Mouse (Mus musculus): ENCODE measurements around the gene Adgrl2.

Gene Adgrl2

GRCm38 (mm10) chr3:148990531-148991003 is at the start of gene Adgrl2:
TSS of gene Adgrl2 (minus strand) at chr3:148990555.
- no peak for DNase-seq

GRCm38 (mm10) chr3:149038771-149039170 is 48.4 kb upstream of the Adgrl2 start:
- DNase-seq = no peak

- DNase-seq = no peak
Measured at GRCm38 (mm10) chr3:149019925-149020324, 29.6 kb upstream of the Adgrl2 start.

DNA sequence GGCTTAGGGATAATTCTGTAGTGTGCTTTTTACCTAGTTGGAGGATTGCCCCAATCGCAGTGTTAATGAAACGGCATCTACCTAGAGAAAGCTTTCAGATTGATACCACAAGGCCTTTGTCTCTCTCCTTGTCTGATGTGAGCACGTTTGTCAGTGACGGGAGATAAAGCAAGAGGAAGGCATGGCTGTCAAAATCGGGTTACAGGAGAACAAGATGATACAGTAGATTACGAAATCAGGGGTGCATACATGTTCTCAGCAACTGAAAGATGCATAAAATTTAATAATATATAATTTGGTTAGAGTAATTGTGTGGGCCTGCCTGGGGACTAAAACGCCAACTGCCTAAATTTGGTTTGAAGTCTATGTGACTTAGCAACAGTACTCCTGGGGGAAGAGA is 19.0 kb upstream of the Adgrl2 start:
- DNase-seq = no peak

- DNase-seq = no peak
Measured at GRCm38 (mm10) chr3:149008634-149009023, 18.3 kb upstream of the Adgrl2 start.

DNA sequence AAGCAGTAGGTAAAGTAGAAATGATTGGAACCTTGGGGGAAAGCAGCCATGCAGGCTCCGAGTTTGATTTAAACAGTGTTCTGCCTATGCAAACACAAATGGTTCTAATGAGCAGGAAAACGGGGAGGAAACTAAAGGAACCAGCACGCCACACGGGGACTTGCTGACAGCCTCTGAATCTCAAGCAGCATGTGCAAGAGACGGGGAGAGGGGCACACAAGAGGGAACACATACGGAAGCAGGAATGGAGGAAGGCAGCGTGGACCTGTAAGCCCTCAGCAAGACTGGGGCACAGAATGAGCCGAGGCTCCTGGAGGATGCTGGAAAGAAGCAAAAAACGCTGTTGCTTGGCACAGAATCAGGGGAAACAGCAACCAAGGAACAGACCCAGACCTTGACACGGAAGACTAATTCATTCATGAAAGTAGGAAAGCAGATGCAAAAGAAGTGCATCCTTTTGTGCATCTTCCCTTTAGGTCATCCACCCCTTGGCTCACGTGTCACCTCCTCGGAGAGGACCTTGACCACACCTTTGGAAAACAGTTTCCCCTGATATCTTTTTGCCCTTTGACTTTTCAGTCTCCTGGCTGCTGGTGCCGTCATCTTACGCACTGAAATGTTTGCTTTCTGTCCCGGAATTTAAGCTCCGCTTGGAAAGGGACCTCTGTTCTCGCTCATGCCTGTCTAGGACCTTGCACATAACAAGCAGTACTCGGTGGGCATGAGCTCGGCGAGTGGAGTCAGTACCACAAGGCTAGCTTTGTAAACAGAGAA is 17.7 kb upstream of the Adgrl2 start:
- no peak for DNase-seq

DNA sequence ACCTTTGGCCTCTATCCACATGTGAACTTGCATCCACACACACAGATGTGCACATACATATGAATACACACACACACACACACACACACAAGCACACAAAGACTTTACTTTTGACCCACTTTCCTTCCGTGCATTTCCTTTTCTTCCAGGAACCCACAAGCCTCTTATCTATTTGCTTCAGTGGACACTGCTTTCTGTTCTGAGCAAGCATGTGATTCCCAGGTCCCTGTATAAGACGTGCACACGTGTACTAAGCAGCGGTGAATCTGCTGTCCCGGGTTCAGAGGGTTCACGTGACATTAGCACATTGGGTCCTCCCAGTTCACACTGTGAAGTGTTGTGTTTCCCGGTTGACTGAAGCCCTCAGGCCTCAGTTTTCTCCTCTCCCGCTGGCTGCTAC is 11.0 kb upstream of the Adgrl2 start:
- no peak for DNase-seq

GRCm38 (mm10) chr3:148998661-148999060 is 8.3 kb upstream of the Adgrl2 start:
- no peak for DNase-seq

DNA sequence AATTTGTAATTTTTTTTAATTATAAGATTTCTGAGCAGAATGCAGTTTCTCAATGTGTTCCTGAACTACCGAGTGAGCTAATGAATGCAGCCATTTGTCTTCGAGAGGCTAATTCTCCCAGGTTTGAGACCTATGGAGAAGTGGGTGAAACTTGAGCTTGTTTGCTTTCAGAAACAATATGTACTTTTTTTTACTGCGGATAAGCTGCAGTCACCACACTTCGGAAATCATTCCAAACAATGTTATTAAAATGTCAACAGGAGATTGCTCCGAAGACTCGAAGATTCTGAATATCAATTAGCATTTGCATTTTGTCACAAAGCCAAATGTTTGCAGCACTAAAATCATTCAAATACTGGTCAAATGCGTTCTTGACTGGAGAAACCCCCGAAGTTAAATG is 701 bp upstream of the Adgrl2 start:
- no peak for DNase-seq

DNA sequence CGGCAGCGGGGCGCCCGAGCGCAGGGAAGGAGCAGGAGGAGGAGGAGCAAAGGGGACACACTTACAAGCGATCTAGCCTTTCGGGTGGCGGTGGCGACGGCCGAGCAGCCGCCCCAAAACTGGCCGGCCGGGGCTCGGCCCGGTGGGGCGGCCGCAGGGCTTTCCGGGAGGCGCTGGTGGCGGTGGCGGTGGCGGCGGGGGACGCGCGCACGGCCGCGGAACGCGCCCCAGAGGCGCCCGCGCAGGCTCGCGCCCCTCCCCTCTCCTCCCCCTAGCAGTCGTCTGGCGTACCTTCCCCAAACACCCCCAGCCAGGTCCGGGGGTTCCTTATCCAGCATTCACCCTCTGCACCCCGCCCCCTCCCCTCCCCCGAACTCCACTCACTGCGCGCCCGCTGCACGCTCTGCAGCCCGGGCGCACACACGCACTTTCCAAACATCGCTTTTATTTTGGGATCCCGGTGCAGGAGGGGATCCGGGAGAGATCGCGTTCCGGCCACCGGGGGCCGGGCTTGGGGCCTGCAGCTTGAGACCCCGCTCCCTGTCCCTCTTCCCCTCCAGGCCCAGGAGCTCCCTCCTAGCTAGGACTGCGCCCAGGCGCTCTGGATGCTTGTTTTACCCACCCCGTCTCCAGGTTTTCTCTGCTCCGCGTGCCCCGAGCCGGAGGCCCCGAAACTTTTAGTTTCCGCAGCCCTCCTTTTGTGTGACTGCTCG is 381 bp downstream of the Adgrl2 start:
- peak; percentile 7 for DNase-seq

DNA sequence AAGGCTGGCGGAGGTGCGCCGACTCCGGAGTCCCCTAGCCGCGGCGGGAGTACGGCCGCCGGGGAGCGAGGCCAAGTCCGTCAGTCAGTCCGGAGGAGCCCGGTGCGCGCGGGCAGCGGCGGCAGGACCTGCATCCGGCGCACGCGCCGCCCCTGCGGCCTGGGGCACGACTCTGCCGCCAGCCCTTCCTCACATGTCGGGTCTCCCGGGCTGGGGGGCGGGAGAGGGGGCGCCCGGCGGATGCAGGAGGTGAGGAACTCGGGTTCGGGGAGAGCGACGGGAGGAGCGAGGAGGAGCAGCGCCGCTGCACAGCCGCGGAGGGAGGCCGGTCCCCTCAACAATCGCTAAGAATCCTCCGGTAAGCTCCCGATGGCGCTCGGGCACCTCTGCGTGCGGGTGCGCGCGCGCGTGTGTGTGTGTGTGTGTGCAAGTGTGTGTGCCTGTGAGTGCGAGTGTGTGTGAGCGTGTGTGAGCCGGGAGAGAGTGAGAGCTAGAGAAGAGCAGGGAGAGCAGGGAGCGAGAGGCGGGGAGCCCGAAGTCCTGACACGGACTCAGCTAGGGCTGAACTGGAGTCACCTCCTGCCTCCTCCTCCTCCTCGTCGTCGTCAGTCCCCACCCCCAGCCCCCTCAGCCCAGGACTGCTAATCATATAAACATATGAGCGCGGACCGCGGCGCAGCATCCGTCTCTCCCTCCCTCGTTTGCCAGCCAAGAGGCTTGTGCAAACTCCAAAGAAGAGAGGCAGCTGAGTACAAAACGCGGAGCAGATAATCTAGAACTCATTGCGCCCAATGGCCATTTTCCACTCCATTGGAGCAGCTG is 1.1 kb downstream of the Adgrl2 start:
- DNase-seq = peak; percentile 31

- peak; percentile 3 for DNase-seq
Measured at GRCm38 (mm10) chr3:148988293-148988995, 1.9 kb downstream of the Adgrl2 start.

DNA sequence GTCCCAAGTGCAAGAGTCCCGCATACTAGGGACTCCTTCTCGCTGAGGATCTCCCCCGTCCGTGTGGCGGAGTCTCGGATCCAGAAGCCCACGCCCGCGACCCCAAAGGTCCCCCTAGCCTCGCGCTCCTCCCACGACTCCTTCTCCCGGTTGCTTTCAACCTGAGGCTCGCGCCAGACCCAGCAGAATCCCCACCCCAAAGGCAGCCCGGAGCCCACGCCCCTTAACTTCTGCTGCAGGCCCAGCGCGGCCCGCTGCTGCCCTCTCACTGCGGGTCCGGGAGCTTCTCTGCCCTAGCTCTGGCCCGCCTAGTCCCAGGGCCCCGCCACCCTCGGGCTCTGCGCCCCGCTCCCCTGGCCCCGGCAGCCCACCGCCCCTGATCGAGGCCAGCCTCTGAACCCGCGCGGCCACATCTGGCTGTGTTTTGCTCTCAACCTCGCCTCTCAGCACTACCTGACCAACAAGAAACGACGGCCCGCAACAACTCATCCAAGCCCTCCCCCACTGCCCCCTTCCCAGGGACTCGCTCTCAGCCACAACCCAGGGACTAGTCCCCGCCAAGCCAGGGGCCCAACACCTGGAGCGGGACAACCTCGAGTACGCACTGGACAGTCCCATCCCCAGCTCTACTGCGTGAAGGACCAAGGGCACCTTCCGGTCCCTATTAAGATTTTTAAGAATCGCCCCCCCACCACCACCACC is 2.6 kb downstream of the Adgrl2 start:
- DNase-seq = peak; percentile 5

- no peak for DNase-seq
Measured at GRCm38 (mm10) chr3:148986894-148987590, 3.3 kb downstream of the Adgrl2 start.

DNA sequence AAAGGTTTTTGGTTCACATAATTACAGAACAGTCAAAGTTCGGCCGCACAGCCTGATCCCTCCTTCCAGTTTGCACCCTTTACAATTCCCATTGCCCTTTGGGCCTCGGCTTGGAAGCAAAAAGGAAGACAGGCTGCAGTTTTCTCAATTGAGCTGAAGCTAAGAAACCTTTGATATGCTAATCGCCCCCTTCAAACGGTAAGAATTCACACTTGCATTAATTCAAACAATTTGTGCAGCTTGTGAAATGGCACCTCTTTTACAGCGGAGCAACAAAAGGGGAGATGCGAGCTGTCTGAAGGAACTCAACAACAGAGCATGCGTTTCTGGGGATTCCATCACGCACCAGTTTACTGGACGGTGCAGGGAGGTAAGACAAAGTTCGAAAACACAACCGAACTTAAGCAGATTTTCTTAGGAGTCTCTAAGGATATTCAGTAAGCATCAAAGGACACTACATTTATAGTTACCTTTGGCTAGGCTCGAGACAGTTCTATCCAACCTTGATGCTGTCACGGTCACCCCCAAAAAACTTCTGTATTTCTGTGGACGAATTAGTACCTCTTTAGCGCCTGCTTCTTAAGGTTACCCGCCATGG is 4.0 kb downstream of the Adgrl2 start:
- no peak for DNase-seq

DNA sequence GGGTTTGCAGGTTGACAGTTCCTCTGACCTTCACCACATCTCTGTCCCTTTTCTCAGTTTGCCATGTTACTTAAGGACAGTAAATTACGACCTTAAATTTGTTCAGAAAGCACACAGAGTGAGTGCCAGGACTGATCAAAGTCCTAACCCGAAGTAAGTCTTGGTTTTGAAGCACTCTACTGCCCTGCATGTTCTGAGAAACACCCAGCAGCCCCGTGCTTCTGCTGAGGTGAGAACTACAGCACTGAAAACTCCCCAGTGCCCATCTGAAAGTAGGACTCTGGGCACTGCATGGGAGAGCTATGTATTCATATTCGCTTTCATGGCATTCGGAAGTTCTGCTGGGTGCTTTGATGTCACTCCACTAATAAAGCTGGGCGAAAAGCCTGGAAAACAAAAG is 6.0 kb downstream of the Adgrl2 start:
- DNase-seq = no peak

DNA sequence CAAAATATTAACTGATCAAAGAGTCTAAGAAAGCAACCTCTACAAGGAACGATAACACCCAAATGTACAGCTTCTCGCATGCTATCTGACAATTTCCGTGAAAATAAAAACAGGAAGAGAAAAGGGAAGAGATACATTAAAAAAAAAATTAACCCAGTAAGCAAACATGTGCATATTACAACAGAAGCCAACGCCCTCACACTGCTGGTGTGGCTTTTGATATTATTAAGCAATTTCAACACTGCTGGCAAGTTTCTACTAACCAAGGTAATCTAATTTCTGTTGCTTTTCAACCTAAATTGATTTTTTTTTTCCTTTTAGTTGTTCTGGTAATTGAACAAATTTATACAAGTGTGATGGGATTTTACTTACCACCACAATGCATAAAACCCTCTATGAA is 8.0 kb downstream of the Adgrl2 start:
- DNase-seq = no peak

- no peak for DNase-seq
Measured at GRCm38 (mm10) chr3:148981776-148982175, 8.6 kb downstream of the Adgrl2 start.

DNA sequence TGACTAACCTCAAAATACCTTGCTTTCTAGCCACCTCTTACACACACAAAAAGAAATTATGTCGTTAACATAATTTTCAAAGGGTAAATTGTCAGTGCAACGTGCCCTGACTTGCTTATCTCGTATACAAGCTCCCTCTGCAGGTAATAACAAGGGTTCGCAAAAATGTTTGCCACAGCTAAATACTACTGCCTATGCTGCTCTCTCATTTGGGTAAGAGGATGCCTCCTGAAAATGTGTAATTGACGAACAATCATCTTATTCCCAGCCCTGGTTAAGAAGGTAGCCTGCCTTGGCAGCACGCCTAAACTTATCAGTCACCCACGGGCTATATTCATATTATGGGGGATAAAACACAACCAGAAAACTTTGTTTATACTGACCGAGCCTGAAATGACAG is 11.8 kb downstream of the Adgrl2 start:
- DNase-seq = no peak

GRCm38 (mm10) chr3:148977838-148978237 is 12.5 kb downstream of the Adgrl2 start:
- DNase-seq = no peak

DNA sequence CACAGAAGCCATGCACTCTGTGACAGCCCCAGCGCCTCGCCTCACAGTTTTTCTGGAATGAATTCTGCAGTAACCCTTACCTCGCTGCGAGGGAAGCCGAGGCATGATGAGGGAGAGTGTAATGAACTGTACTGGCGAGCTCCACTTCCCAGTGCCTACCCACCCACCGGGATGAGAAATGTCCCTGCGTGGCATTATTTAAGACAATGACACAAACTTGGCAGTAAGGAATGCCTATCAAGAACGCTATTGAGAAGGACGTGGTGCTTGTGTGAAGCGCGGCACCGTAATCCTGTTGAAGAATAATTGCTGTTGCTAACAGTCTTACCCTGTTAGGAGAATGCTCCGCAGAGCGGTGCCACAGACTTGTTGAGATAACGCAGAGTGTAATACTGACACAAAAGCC is 13.2 kb downstream of the Adgrl2 start:
- no peak for DNase-seq

All from cerebellum, adult 9-11 months (tissue).